Mouse (Mus musculus) hindbrain, postnatal 0 days (tissue): ENCODE data around the gene Plekhm1. TPM values are rescaled to one million over a fixed set of nuclear protein-coding genes. Genes with fewer than 3 reads are reported as not detected.
A peak's percentile ranks its signal among the peaks of the same experiment; 100 is the strongest.

Source experiments
- ATAC-seq: fragments of 200-750 bp; cut with Nextera tagmentation; 2 replicates; pipeline ENCODE4 v1.8.0; 2017; ENCODE audit warnings: mild to moderate bottlenecking, moderate TSS enrichment, moderate library complexity
- DNase-seq: peaks from one replicate; pipeline ENCODE4 v3.0.0-alpha.2; 2015; ENCODE audit warnings: low spot score
- H3K27ac ChIP-seq: fragments of 300-500 bp; sonication (generic); 2 replicates; pipeline ENCODE4 v1.5.1; 2014; ENCODE audit warnings: mild to moderate bottlenecking
- H3K27me3 ChIP-seq: fragments of 300-500 bp; sonication (generic); 2 replicates; pipeline ENCODE4 v1.6.1; 2014; ENCODE audit warnings: low read length, mixed read lengths; ENCODE audit not compliant: insufficient read depth
- H3K36me3 ChIP-seq: fragments of 300-500 bp; sonication (generic); 2 replicates; pipeline ENCODE4 v1.6.1; 2014; ENCODE audit warnings: low read length, mixed read lengths; ENCODE audit not compliant: insufficient read depth
- H3K4me1 ChIP-seq: fragments of 300-500 bp; sonication (generic); 2 replicates; pipeline ENCODE4 v1.6.1; 2014; ENCODE audit warnings: antibody characterized with exemption, low read length, mixed read lengths; ENCODE audit not compliant: insufficient read depth
- H3K4me2 ChIP-seq: fragments of 300-500 bp; sonication (generic); 2 replicates; pipeline ENCODE4 v1.6.1; 2014; ENCODE audit warnings: low read depth, mild to moderate bottlenecking, low read length, moderate library complexity, mixed read lengths
- H3K4me3 ChIP-seq: fragments of 300-500 bp; sonication (generic); 2 replicates; pipeline ENCODE4 v1.5.1; 2014; ENCODE audit warnings: low read length
- H3K9ac ChIP-seq: fragments of 300-500 bp; sonication (generic); replicated peaks from 2 replicates; pipeline ENCODE4 v1.6.1; 2014; ENCODE audit warnings: mild to moderate bottlenecking, low read length, moderate library complexity, mixed read lengths
- H3K9me3 ChIP-seq: fragments of 300-500 bp; sonication (generic); 2 replicates; pipeline ENCODE4 v1.6.1; 2016; ENCODE audit warnings: low read length, mixed read lengths
- CTCF ChIP-seq: IDR thresholded peaks from 2 replicates; pipeline ENCODE4 v1.5.1; 2016; ENCODE audit warnings: antibody characterized with exemption, control low read depth, low read depth
- WGBS: fragments of 180-500 bp; shearing (Covaris S2); extraction: QIAGEN DNeasy Blood & Tissue Kit; methylation state at CpG from one replicate; pipeline ENCODE4 v1.1.7; 2014; 5-methylcytosine and 5-hydroxymethylcytosine counted together
- polyA plus RNA-seq: library from polyadenylated mRNA; unstranded; fragments of >200 nt; fragmentation: Nextera tagmentation; extraction: Ambion mirVana; gene quantifications from 2 replicates; pipeline ENCODE4 v1.2.1, GENCODE M21; 2015
- total RNA-seq: library from RNA; depleted of rRNA; stranded (reverse); fragments of >200 nt; gene quantifications from 2 replicates; pipeline ENCODE4 v1.2.3, GENCODE M21; 2014

Plekhm1 gene
- total and polyA plus RNA-seq, 2 experiments from 2014 or later = 6.3 to 8.2 TPM

- Histone ChIP-seq H3K4me1 (peaks cover 13% of the 10 kb centered on the region; the same call in 1 of the 2 replicates), H3K9ac (peak overlapping the region; percentile 37; the same call in 1 of the 2 replicates), H3K27me3 (peaks cover 15% of the 10 kb centered on the region), H3K4me2 (peak overlapping the region; percentile 71), H3K27ac (no peak overlapping the region), H3K9me3 (no peaks in the 10 kb centered on the region), H3K4me3 (peak overlapping the region; percentile 42), H3K36me3 (no peaks in the 10 kb centered on the region)
- WGBS = 1% methylated on average over 60 of the region's 60 CpGs
- ATAC-seq = peak; percentile 65
- DNase-seq = peak; percentile 85
- TF ChIP-seq CTCF = peak; percentile 50
These were observed 52.4 kb downstream of the Plekhm1 start for GRCm38 (mm10) chr11:103359841-103360641.

GRCm38 (mm10) chr11:103359122-103359521, 53.4 kb downstream of the Plekhm1 start:
- Histone ChIP-seq H3K4me3 (no peak overlapping the region), H3K9me3 (no peaks in the 10 kb centered on the region), H3K27me3 (peaks cover 15% of the 10 kb centered on the region), H3K9ac (no peak overlapping the region), H3K36me3 (no peaks in the 10 kb centered on the region), H3K4me2 (peak overlapping the region; percentile 71), H3K4me1 (peaks cover 13% of the 10 kb centered on the region; the same call in 1 of the 2 replicates), H3K27ac (no peak overlapping the region)
- TF ChIP-seq CTCF = peak; percentile 90
- 1% methylated on average over 22 of the region's 22 CpGs for WGBS
- peak; percentile 44 for ATAC-seq
- DNase-seq = peak; percentile 87

DNA sequence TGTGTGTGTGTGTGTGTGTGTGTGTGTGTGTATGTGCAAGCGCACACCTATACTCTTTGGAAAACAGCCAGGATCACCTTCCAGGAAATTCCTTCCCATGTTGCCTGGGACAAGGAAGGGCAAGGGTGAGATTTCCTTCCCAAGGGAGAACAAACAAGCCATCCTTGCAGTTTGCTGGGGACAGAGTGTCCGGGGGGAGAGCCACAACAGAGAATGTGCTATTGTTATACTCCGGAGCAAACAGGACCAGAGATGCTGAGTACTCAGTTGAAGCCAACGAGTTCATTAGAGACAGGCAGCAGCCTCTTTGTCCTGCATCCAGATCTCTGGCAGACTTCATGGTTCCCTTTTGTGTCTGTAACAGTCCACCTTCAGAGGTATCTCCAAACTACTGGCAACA, 54.2 kb downstream of the Plekhm1 start:
- WGBS = 48% methylated on average over 4 of the region's 4 CpGs
- no peak for ATAC-seq
- no peak for TF ChIP-seq CTCF

DNA sequence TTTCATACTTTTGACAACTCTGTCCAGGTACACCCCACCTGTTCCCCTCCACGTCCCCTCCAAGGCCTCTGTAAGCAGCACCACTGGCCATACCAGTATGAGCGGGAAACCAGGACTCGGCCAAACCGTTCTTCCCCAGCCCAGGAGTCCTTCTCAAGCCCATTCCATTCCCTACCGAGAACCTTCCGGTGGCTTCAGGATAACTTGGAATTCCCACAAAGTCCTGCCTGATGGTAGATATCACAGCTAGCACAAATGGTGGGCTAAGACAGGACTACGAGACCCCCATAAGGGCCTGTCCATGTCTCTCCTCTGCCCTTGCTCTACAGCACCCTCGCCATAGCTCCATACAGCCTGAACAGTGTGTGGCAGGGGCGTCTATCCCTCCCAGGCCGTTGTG, 54.8 kb downstream of the Plekhm1 start:
- WGBS = 94% methylated on average over 10 of the region's 10 CpGs
- Histone ChIP-seq H3K4me1 (0 out of 2 replicates have a peak, but pooled peaks cover 4% of the 10 kb centered on the region), H3K4me3 (no peak overlapping the region), H3K9ac (no peak overlapping the region), H3K27ac (no peak overlapping the region), H3K27me3 (peaks cover 15% of the 10 kb centered on the region), H3K36me3 (no peaks in the 10 kb centered on the region), H3K9me3 (no peaks in the 10 kb centered on the region), H3K4me2 (no peak overlapping the region)
- no peak for DNase-seq
- no peak for TF ChIP-seq CTCF
- no peak for ATAC-seq

More for the DNA sequence above, 54.2 kb downstream of the Plekhm1 start:
- H3K27ac ChIP-seq = no peak overlapping the region
- no peak overlapping the region for H3K9ac ChIP-seq
- H3K9me3 ChIP-seq = no peaks in the 10 kb centered on the region
- no peaks in the 10 kb centered on the region for H3K36me3 ChIP-seq
- peaks cover 15% of the 10 kb centered on the region for H3K27me3 ChIP-seq
- peaks cover 10% of the 10 kb centered on the region; the same call in 1 of the 2 replicates for H3K4me1 ChIP-seq
- H3K4me3 ChIP-seq = no peak overlapping the region
- DNase-seq = no peak
- no peak overlapping the region for H3K4me2 ChIP-seq

GRCm38 (mm10) chr11:103356938-103357670, 55.4 kb downstream of the Plekhm1 start:
- peaks cover 15% of the 10 kb centered on the region for H3K27me3 ChIP-seq
- no peak overlapping the region for H3K27ac ChIP-seq
- no peak overlapping the region for H3K4me3 ChIP-seq
- H3K9me3 ChIP-seq = no peaks in the 10 kb centered on the region
- H3K9ac ChIP-seq = no peak overlapping the region
- 0 out of 2 replicates have a peak, but pooled peaks cover 4% of the 10 kb centered on the region for H3K4me1 ChIP-seq
- TF ChIP-seq CTCF = no peak
- WGBS = 89% methylated on average over 16 of the region's 16 CpGs
- DNase-seq (no peak), ATAC-seq (no peak)
- H3K36me3 ChIP-seq = no peaks in the 10 kb centered on the region
- H3K4me2 ChIP-seq = no peak overlapping the region

GRCm38 (mm10) chr11:103356032-103356571, 56.4 kb downstream of the Plekhm1 start:
- Histone ChIP-seq H3K9me3 (no peaks in the 10 kb centered on the region), H3K4me2 (no peak overlapping the region), H3K27me3 (peaks cover 12% of the 10 kb centered on the region), H3K36me3 (no peaks in the 10 kb centered on the region), H3K27ac (no peak overlapping the region), H3K4me3 (no peak overlapping the region), H3K4me1 (0 out of 2 replicates have a peak, but pooled peaks cover 4% of the 10 kb centered on the region), H3K9ac (no peak overlapping the region)
- WGBS = 36% methylated on average over 11 of the region's 11 CpGs
- no peak for ATAC-seq
- TF ChIP-seq CTCF = no peak
- DNase-seq = no peak
